Mouse (Mus musculus) liver, embryonic 16.5 days (tissue): ENCODE data around the gene Cdh10. TPM values are rescaled to one million over a fixed set of nuclear protein-coding genes. Genes with fewer than 3 reads are reported as not detected.
A peak's percentile ranks its signal among the peaks of the same experiment; 100 is the strongest.

Source experiments
- ATAC-seq: fragments of 200-750 bp; cut with Nextera tagmentation; 2 replicates; pipeline ENCODE4 v1.8.0; 2017; ENCODE audit warnings: low read depth, mild to moderate bottlenecking, moderate number of reproducible peaks, moderate library complexity
- H3K27ac ChIP-seq: fragments of 300-500 bp; sonication (generic); 2 replicates; pipeline ENCODE4 v1.5.1; 2014; ENCODE audit warnings: mild to moderate bottlenecking, low read length
- H3K27me3 ChIP-seq: fragments of 300-500 bp; sonication (generic); 2 replicates; pipeline ENCODE4 v1.6.1; 2014; ENCODE audit warnings: low read depth, low read length, mixed read lengths; ENCODE audit not compliant: control insufficient read depth, insufficient read depth
- H3K36me3 ChIP-seq: fragments of 300-500 bp; sonication (generic); 2 replicates; pipeline ENCODE4 v1.6.1; 2014; ENCODE audit warnings: mild to moderate bottlenecking; ENCODE audit not compliant: control insufficient read depth, insufficient read depth
- H3K4me1 ChIP-seq: fragments of 300-500 bp; sonication (generic); 2 replicates; pipeline ENCODE4 v1.6.1; 2014; ENCODE audit warnings: low read depth, low read length, mixed read lengths; ENCODE audit not compliant: control insufficient read depth
- H3K4me2 ChIP-seq: fragments of 300-500 bp; sonication (generic); 2 replicates; pipeline ENCODE4 v1.6.1; 2014; ENCODE audit warnings: low read depth, low read length, mixed read lengths
- H3K4me3 ChIP-seq: fragments of 300-500 bp; sonication (generic); 2 replicates; pipeline ENCODE4 v1.5.1; 2014; ENCODE audit warnings: low read depth, mild to moderate bottlenecking, low read length
- H3K9ac ChIP-seq: fragments of 300-500 bp; sonication (generic); 2 replicates; pipeline ENCODE4 v1.6.1; 2014; ENCODE audit warnings: low read depth, low read length
- H3K9me3 ChIP-seq: fragments of 300-500 bp; sonication (generic); replicated peaks from 2 replicates; pipeline ENCODE4 v1.6.1; 2016; ENCODE audit warnings: low read length; ENCODE audit not compliant: control insufficient read depth
- WGBS: fragments of 180-500 bp; shearing (Covaris S2); extraction: QIAGEN DNeasy Blood & Tissue Kit; methylation state at CpG from one replicate; pipeline ENCODE4 v1.1.7; 2014; ENCODE audit not compliant: insufficient replicate concordance; 5-methylcytosine and 5-hydroxymethylcytosine counted together
- polyA plus RNA-seq: library from polyadenylated mRNA; unstranded; fragments of >200 nt; fragmentation: Nextera tagmentation; extraction: Ambion mirVana; gene quantifications from 2 replicates; pipeline ENCODE4 v1.2.1, GENCODE M21; 2015

The Cdh10 gene
- polyA plus RNA-seq, 1 experiment from 2014 or later: not detected

- Histone ChIP-seq H3K27me3 (no peaks in the 10 kb centered on the region), H3K27ac (no peak overlapping the region), H3K4me3 (no peak overlapping the region), H3K4me1 (no peaks in the 10 kb centered on the region), H3K9me3 (no peaks in the 10 kb centered on the region), H3K36me3 (no peaks in the 10 kb centered on the region), H3K4me2 (no peak overlapping the region), H3K9ac (no peak overlapping the region)
- 40% methylated on average over 1 of the region's 1 CpGs for WGBS
- no peak for ATAC-seq
Observed at GRCm38 (mm10) chr15:18925392-18926117, 106.8 kb downstream of the Cdh10 start.

GRCm38 (mm10) chr15:18926964-18927363 lies 108.2 kb downstream of the Cdh10 start:
- no peak overlapping the region for H3K4me2 ChIP-seq
- no peak for ATAC-seq
- WGBS: 76% methylated on average over 2 of the region's 2 CpGs

GRCm38 (mm10) chr15:18952266-18952665 lies 133.5 kb downstream of the Cdh10 start:
- Histone ChIP-seq H3K4me2 (no peak overlapping the region), H3K27ac (no peak overlapping the region), H3K9ac (no peak overlapping the region), H3K9me3 (no peaks in the 10 kb centered on the region), H3K27me3 (no peaks in the 10 kb centered on the region), H3K4me1 (no peaks in the 10 kb centered on the region), H3K36me3 (no peaks in the 10 kb centered on the region), H3K4me3 (no peak overlapping the region)
- 67% methylated on average over 3 of the region's 3 CpGs for WGBS
- ATAC-seq: peak; percentile 60

More at GRCm38 (mm10) chr15:18926964-18927363, 108.2 kb downstream of the Cdh10 start:
- Histone ChIP-seq H3K9me3 (no peaks in the 10 kb centered on the region), H3K4me3 (no peak overlapping the region), H3K4me1 (no peaks in the 10 kb centered on the region), H3K9ac (no peak overlapping the region), H3K27me3 (no peaks in the 10 kb centered on the region), H3K27ac (no peak overlapping the region), H3K36me3 (no peaks in the 10 kb centered on the region)

- no peak overlapping the region for H3K4me3 ChIP-seq
- H3K4me1 ChIP-seq: no peaks in the 10 kb centered on the region
- no peak for ATAC-seq
- H3K9ac ChIP-seq: no peak overlapping the region
- H3K4me2 ChIP-seq: no peak overlapping the region
- H3K27ac ChIP-seq: no peak overlapping the region
- H3K27me3 ChIP-seq: no peaks in the 10 kb centered on the region
- WGBS: 38% methylated on average over 5 of the region's 5 CpGs
- no peaks in the 10 kb centered on the region for H3K9me3 ChIP-seq
- no peaks in the 10 kb centered on the region for H3K36me3 ChIP-seq
Observed at GRCm38 (mm10) chr15:18975041-18975440, 156.3 kb downstream of the Cdh10 start.

GRCm38 (mm10) chr15:18984891-18985290 lies 166.1 kb downstream of the Cdh10 start:
- Histone ChIP-seq H3K9me3 (no peaks in the 10 kb centered on the region), H3K4me2 (no peak overlapping the region), H3K4me1 (no peaks in the 10 kb centered on the region), H3K4me3 (no peak overlapping the region), H3K9ac (no peak overlapping the region), H3K27me3 (no peaks in the 10 kb centered on the region), H3K27ac (no peak overlapping the region), H3K36me3 (no peaks in the 10 kb centered on the region)
- ATAC-seq: no peak
- WGBS: 74% methylated on average over 3 of the region's 3 CpGs

- H3K4me3 ChIP-seq: no peak overlapping the region
Observed at GRCm38 (mm10) chr15:18987671-18988070, 168.9 kb downstream of the Cdh10 start.

GRCm38 (mm10) chr15:18993512-18993911 lies 174.8 kb downstream of the Cdh10 start:
- no peaks in the 10 kb centered on the region for H3K9me3 ChIP-seq
- no peak overlapping the region for H3K4me3 ChIP-seq
- H3K27me3 ChIP-seq: no peaks in the 10 kb centered on the region
- H3K9ac ChIP-seq: no peak overlapping the region
- ATAC-seq: no peak
- H3K36me3 ChIP-seq: no peaks in the 10 kb centered on the region
- H3K4me2 ChIP-seq: no peak overlapping the region
- H3K27ac ChIP-seq: no peak overlapping the region
- H3K4me1 ChIP-seq: no peaks in the 10 kb centered on the region

More at GRCm38 (mm10) chr15:18987671-18988070, 168.9 kb downstream of the Cdh10 start:
- H3K36me3 ChIP-seq: no peaks in the 10 kb centered on the region
- no peak overlapping the region for H3K4me2 ChIP-seq
- WGBS: 47% methylated on average over 1 of the region's 1 CpGs
- H3K4me1 ChIP-seq: no peaks in the 10 kb centered on the region
- H3K9ac ChIP-seq: no peak overlapping the region
- H3K9me3 ChIP-seq: no peaks in the 10 kb centered on the region
- no peak overlapping the region for H3K27ac ChIP-seq
- H3K27me3 ChIP-seq: no peaks in the 10 kb centered on the region
- no peak for ATAC-seq

GRCm38 (mm10) chr15:18994294-18994693 lies 175.5 kb downstream of the Cdh10 start:
- H3K4me3 ChIP-seq: no peak overlapping the region
- H3K36me3 ChIP-seq: no peaks in the 10 kb centered on the region
- no peak overlapping the region for H3K4me2 ChIP-seq
- no peaks in the 10 kb centered on the region for H3K9me3 ChIP-seq
- no peaks in the 10 kb centered on the region for H3K4me1 ChIP-seq
- H3K27me3 ChIP-seq: no peaks in the 10 kb centered on the region
- H3K27ac ChIP-seq: no peak overlapping the region
- no peak overlapping the region for H3K9ac ChIP-seq
- 42% methylated on average over 4 of the region's 4 CpGs for WGBS
- no peak for ATAC-seq

GRCm38 (mm10) chr15:19010829-19011228 lies 192.1 kb downstream of the Cdh10 start:
- Histone ChIP-seq H3K4me1 (no peaks in the 10 kb centered on the region), H3K9ac (no peak overlapping the region), H3K9me3 (no peaks in the 10 kb centered on the region), H3K4me3 (no peak overlapping the region), H3K36me3 (no peaks in the 10 kb centered on the region), H3K4me2 (no peak overlapping the region), H3K27me3 (no peaks in the 10 kb centered on the region), H3K27ac (no peak overlapping the region)
- WGBS: 76% methylated on average over 10 of the region's 10 CpGs
- no peak for ATAC-seq
